Mouse (Mus musculus) limb, embryonic 12.5 days (tissue): ENCODE measurements around the gene Gm20388. TPM values are rescaled to one million over a fixed set of nuclear protein-coding genes. Genes with fewer than 3 reads are reported as not detected.

ENCODE experiments used
- ATAC-seq: fragments of 200-750 bp; cut with Nextera tagmentation; 2 replicates; pipeline ENCODE4 v1.8.0; 2017; ENCODE audit warnings: low read depth, moderate TSS enrichment; ENCODE audit not compliant: insufficient number of reproducible peaks, insufficient read depth, low FRiP score, low TSS enrichment
- H3K27ac ChIP-seq: fragments of 300-500 bp; sonication (generic); 2 replicates; pipeline ENCODE4 v1.5.1; 2016; ENCODE audit warnings: mild to moderate bottlenecking, moderate library complexity
- H3K27me3 ChIP-seq: fragments of 300-500 bp; sonication (generic); 2 replicates; pipeline ENCODE4 v1.6.1; 2016; ENCODE audit warnings: mild to moderate bottlenecking, moderate library complexity
- H3K36me3 ChIP-seq: fragments of 300-500 bp; sonication (generic); 2 replicates; pipeline ENCODE4 v1.6.1; 2016; ENCODE audit warnings: mild to moderate bottlenecking, moderate library complexity
- H3K4me1 ChIP-seq: fragments of 300-500 bp; sonication (generic); replicated peaks from 2 replicates; pipeline ENCODE4 v1.6.1; 2016
- H3K4me2 ChIP-seq: fragments of 300-500 bp; sonication (generic); 2 replicates; pipeline ENCODE4 v1.6.1; 2016; ENCODE audit warnings: mild to moderate bottlenecking, moderate library complexity
- H3K4me3 ChIP-seq: fragments of 300-500 bp; sonication (generic); replicated peaks from 2 replicates; pipeline ENCODE4 v1.5.1; 2016; ENCODE audit warnings: mild to moderate bottlenecking
- H3K9ac ChIP-seq: fragments of 300-500 bp; sonication (generic); replicated peaks from 2 replicates; pipeline ENCODE4 v1.6.1; 2016; ENCODE audit warnings: mild to moderate bottlenecking, moderate library complexity
- H3K9me3 ChIP-seq: fragments of 300-500 bp; sonication (generic); 2 replicates; pipeline ENCODE4 v1.6.1; 2016; ENCODE audit warnings: mild to moderate bottlenecking, moderate library complexity
- WGBS: fragments of 180-500 bp; shearing (Covaris S2); methylation state at CpG from one replicate; pipeline ENCODE4 v1.1.7; 2016; 5-methylcytosine and 5-hydroxymethylcytosine counted together
- polyA plus RNA-seq: library from polyadenylated mRNA; unstranded; fragments of >200 nt; fragmentation: Nextera tagmentation; extraction: Ambion mirVana; gene quantifications from 2 replicates; pipeline ENCODE4 v1.2.1, GENCODE M21; 2016

The Gm20388 gene
- polyA plus RNA-seq, 1 experiment from 2014 or later, result not detected

DNA sequence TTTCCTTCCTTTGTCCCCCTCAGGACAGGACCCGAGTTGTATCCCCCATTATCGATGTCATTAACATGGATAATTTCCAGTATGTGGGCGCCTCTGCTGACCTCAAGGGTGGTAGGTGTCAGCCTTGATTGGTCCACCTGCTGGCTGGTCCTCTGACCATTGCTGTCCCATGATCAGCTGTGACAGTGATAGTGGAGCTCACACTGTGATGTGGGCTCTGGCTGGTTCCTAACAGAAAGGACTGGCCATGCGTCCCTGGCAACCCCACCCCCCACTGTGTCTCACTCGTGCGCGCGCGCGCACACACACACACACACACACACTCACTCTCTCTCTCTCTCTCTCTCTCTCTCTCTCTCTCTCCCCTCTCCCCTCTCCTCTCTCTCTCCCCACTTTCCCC lies 4419.0 kb downstream of the Gm20388 start:
- Histone ChIP-seq H3K27me3 (no peaks in the 10 kb centered on the region), H3K4me3 (no peak overlapping the region), H3K9ac (no peak overlapping the region), H3K27ac (no peak overlapping the region), H3K4me1 (no peaks in the 10 kb centered on the region), H3K9me3 (no peaks in the 10 kb centered on the region), H3K36me3 (peaks cover 89% of the 10 kb centered on the region), H3K4me2 (no peak overlapping the region)
- no peak for ATAC-seq
- WGBS, result 79% methylated on average over 10 of the region's 10 CpGs

- H3K36me3 ChIP-seq, result peaks cover 90% of the 10 kb centered on the region
- H3K9ac ChIP-seq, result no peak overlapping the region
- no peak overlapping the region for H3K4me2 ChIP-seq
- H3K9me3 ChIP-seq, result no peaks in the 10 kb centered on the region
- 55% methylated on average over 3 of the region's 3 CpGs for WGBS
- H3K27me3 ChIP-seq, result no peaks in the 10 kb centered on the region
- no peak for ATAC-seq
- no peaks in the 10 kb centered on the region for H3K4me1 ChIP-seq
- no peak overlapping the region for H3K27ac ChIP-seq
- no peak overlapping the region for H3K4me3 ChIP-seq
These were observed 4419.8 kb downstream of the Gm20388 start for GRCm38 (mm10) chr8:124330433-124330832.

- Histone ChIP-seq H3K9me3 (no peaks in the 10 kb centered on the region), H3K27me3 (no peaks in the 10 kb centered on the region), H3K4me3 (no peak overlapping the region), H3K27ac (no peak overlapping the region), H3K4me1 (no peaks in the 10 kb centered on the region), H3K9ac (no peak overlapping the region), H3K4me2 (no peak overlapping the region), H3K36me3 (peaks cover 90% of the 10 kb centered on the region)
- 89% methylated on average over 3 of the region's 3 CpGs for WGBS
- no peak for ATAC-seq
These were observed 4420.5 kb downstream of the Gm20388 start for GRCm38 (mm10) chr8:124331094-124331493.

GRCm38 (mm10) chr8:124331706-124332105 lies 4421.1 kb downstream of the Gm20388 start:
- H3K4me2 ChIP-seq, result no peak overlapping the region
- ATAC-seq, result no peak
- no peak overlapping the region for H3K4me3 ChIP-seq
- H3K27me3 ChIP-seq, result no peaks in the 10 kb centered on the region
- H3K4me1 ChIP-seq, result no peaks in the 10 kb centered on the region
- 82% methylated on average over 11 of the region's 11 CpGs for whole genome bisulfite sequencing
- H3K9ac ChIP-seq, result no peak overlapping the region
- H3K27ac ChIP-seq, result no peak overlapping the region
- H3K9me3 ChIP-seq, result no peaks in the 10 kb centered on the region
- H3K36me3 ChIP-seq, result peaks cover 90% of the 10 kb centered on the region

GRCm38 (mm10) chr8:124336302-124336701 lies 4425.7 kb downstream of the Gm20388 start:
- H3K9me3 ChIP-seq, result no peaks in the 10 kb centered on the region
- WGBS, result 92% methylated on average over 13 of the region's 13 CpGs
- no peak overlapping the region for H3K9ac ChIP-seq
- no peak overlapping the region for H3K27ac ChIP-seq
- H3K4me3 ChIP-seq, result no peak overlapping the region
- no peak overlapping the region for H3K4me2 ChIP-seq
- ATAC-seq, result no peak
- H3K36me3 ChIP-seq, result peaks cover 94% of the 10 kb centered on the region
- 0 out of 2 replicates have a peak, but pooled peaks cover 6% of the 10 kb centered on the region for H3K4me1 ChIP-seq
- H3K27me3 ChIP-seq, result no peaks in the 10 kb centered on the region

DNA sequence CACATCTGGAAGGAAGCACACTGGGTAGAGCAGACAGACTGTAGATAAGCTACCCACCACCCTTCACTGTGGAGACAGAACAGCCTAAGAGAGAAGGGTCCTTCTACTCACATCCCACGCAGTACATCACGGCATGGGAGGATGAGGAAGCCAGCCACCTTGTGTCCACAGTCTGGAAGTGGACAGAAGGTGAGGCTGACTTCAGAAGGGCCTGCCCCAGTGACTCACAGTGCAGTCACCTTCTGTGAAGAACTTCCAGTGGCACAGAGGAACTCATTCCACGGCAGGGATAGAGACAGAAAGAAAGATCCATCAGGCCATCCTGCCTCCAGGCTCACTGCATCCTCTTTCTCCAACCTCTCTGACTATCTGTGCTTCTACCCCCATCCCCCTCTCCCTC lies 4429.1 kb downstream of the Gm20388 start:
- Histone ChIP-seq H3K4me3 (no peak overlapping the region), H3K9me3 (no peaks in the 10 kb centered on the region), H3K9ac (no peak overlapping the region), H3K4me1 (0 out of 2 replicates have a peak, but pooled peaks cover 6% of the 10 kb centered on the region), H3K27me3 (no peaks in the 10 kb centered on the region), H3K27ac (no peak overlapping the region), H3K36me3 (peaks cover 98% of the 10 kb centered on the region), H3K4me2 (no peak overlapping the region)
- 86% methylated on average over 3 of the region's 3 CpGs for WGBS
- no peak for ATAC-seq

- Histone ChIP-seq H3K4me1 (0 out of 2 replicates have a peak, but pooled peaks cover 6% of the 10 kb centered on the region), H3K4me3 (no peak overlapping the region), H3K27me3 (no peaks in the 10 kb centered on the region), H3K9me3 (no peaks in the 10 kb centered on the region), H3K36me3 (peaks cover 96% of the 10 kb centered on the region), H3K27ac (no peak overlapping the region), H3K9ac (no peak overlapping the region), H3K4me2 (no peak overlapping the region)
- no peak for ATAC-seq
- WGBS, result 77% methylated on average over 17 of the region's 17 CpGs
These were observed 4429.9 kb downstream of the Gm20388 start for GRCm38 (mm10) chr8:124340360-124341068.

GRCm38 (mm10) chr8:124343151-124343550 lies 4432.5 kb downstream of the Gm20388 start:
- WGBS, result 93% methylated on average over 15 of the region's 15 CpGs
- Histone ChIP-seq H3K4me1 (peaks cover 18% of the 10 kb centered on the region), H3K27ac (no peak overlapping the region), H3K36me3 (peaks cover 70% of the 10 kb centered on the region), H3K9me3 (no peaks in the 10 kb centered on the region), H3K4me2 (no peak overlapping the region), H3K27me3 (no peaks in the 10 kb centered on the region), H3K4me3 (no peak overlapping the region), H3K9ac (no peak overlapping the region)
- ATAC-seq, result no peak

DNA sequence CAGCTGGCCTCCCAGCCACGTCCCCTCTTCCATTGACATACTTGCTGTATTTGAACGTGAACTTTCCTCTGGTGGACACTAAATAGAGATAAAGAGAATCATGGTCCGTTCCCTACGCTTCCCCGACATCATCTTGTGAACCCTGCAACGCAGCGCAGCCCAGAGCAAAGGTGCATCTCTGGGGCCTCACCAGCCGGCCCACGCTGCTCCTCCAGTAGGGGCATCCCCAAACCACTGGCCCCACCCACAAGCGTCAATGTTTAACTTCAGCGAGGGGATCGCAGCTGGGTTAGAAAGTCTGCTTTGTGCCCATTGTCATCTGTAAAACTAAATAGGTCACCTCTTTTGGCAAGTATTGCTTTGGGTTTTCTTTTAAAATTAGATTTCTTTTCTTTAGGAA lies 4433.4 kb downstream of the Gm20388 start:
- Histone ChIP-seq H3K9me3 (no peaks in the 10 kb centered on the region), H3K9ac (no peak overlapping the region), H3K36me3 (peaks cover 61% of the 10 kb centered on the region), H3K27me3 (no peaks in the 10 kb centered on the region), H3K4me1 (peaks cover 18% of the 10 kb centered on the region), H3K4me2 (no peak overlapping the region), H3K27ac (no peak overlapping the region), H3K4me3 (no peak overlapping the region)
- ATAC-seq, result no peak
- 91% methylated on average over 12 of the region's 12 CpGs for WGBS

DNA sequence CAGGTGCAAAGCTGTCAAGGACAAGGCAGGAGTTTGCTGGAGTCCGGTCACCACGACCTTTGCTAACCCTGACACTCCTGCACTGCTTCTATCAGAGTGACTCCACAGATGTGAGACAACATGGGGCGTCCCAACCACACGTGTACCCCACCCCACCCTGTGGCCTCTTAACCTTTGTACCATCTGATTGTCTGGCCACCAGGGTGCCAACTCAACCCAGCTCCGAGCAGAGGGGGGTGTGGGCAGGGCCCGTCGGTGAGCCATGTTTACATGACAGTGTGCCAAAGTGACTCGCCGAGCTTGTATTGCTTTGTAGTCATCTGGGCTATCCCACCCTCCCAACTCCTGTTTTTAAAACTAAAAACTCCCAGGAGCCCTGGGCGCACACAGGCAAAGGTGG lies 4434.5 kb downstream of the Gm20388 start:
- Histone ChIP-seq H3K27ac (no peak overlapping the region), H3K9ac (no peak overlapping the region), H3K9me3 (no peaks in the 10 kb centered on the region), H3K27me3 (no peaks in the 10 kb centered on the region), H3K4me2 (no peak overlapping the region), H3K4me1 (peaks cover 15% of the 10 kb centered on the region), H3K36me3 (peaks cover 52% of the 10 kb centered on the region), H3K4me3 (no peak overlapping the region)
- WGBS, result 88% methylated on average over 10 of the region's 10 CpGs
- no peak for ATAC-seq

DNA sequence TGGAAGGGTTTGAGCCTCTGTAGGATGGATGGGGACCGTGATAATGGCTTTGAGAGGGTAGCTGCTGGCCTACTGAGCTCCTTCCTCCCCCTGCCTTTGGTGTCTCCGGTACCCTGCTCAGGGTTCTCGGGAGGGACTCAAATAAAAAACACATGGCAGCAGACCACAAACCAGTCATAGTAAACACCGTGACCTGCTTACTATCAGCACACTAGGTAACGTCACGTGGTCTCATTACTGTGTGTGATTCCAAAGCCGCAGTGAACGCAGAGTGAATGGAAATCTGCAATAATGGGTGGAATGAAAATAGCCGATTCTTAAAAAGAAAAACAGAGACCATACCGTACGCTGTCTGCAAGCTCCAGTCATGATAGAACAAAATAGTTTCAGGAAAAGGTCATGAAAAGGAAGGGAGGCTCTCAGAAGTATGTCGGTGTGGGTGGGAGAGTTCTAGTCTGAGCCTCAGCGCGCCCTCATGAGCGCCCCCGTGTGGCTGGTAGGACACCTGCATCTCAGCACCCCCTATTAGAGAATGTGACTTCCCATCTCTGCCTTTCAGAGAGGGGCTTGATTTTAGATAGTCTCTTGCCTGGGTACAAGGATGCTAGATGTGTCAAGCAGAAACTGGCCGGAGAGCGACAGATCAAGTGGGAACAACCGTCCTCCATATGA lies 4436.3 kb downstream of the Gm20388 start:
- H3K27ac ChIP-seq, result peak overlapping the region; percentile 41; the same call in 1 of the 2 replicates
- no peak overlapping the region for H3K9ac ChIP-seq
- H3K27me3 ChIP-seq, result no peaks in the 10 kb centered on the region
- ATAC-seq, result no peak
- H3K4me3 ChIP-seq, result no peak overlapping the region
- H3K36me3 ChIP-seq, result peaks cover 33% of the 10 kb centered on the region
- H3K4me1 ChIP-seq, result peaks cover 11% of the 10 kb centered on the region
- WGBS, result 30% methylated on average over 19 of the region's 19 CpGs
- H3K4me2 ChIP-seq, result peak overlapping the region; percentile 26; the same call in 1 of the 2 replicates
- H3K9me3 ChIP-seq, result no peaks in the 10 kb centered on the region
